Mouse (Mus musculus) heart, postnatal 4 days (tissue): ENCODE measurements around the gene Lrrc46. TPM values are rescaled to one million over a fixed set of nuclear protein-coding genes. Genes with fewer than 3 reads are reported as not detected.

Source experiments
- DNase-seq: peaks from one replicate; pipeline ENCODE4 v3.0.0; 2021
- microRNA-seq, 2 experiments: library from miRNA; unstranded; fragments of <30 nt; microRNA quantifications; one replicate each; pipeline ENCODE4 v1.2.0; 2021 to 2022
- total RNA-seq, 2 experiments: library from RNA; stranded (reverse); gene quantifications; 2 replicates each; pipeline ENCODE4 v1.2.3; 2021

Gene Lrrc46
- total RNA-seq, 2 experiments from 2014 or later = 0.38 TPM; not detected in 1

- no peak for DNase-seq
Measured at GRCm38 (mm10) chr11:97013121-97013670, 28.0 kb downstream of the Lrrc46 start, which contains the start of gene Sp6. TSS of gene Sp6 (plus strand) at chr11:97013394.

- no peak for DNase-seq
Measured at GRCm38 (mm10) chr11:97009198-97009790, 31.9 kb downstream of the Lrrc46 start.

GRCm38 (mm10) chr11:97007093-97007794 lies 34.0 kb downstream of the Lrrc46 start:
- DNase-seq = no peak

GRCm38 (mm10) chr11:97003170-97003569 lies 38.0 kb downstream of the Lrrc46 start:
- no peak for DNase-seq

GRCm38 (mm10) chr11:96997380-96997956 lies 43.7 kb downstream of the Lrrc46 start:
- peak; percentile 54 for DNase-seq

- DNase-seq = no peak
Measured at GRCm38 (mm10) chr11:96996773-96997379, 44.3 kb downstream of the Lrrc46 start.

GRCm38 (mm10) chr11:96995836-96996772 lies 45.1 kb downstream of the Lrrc46 start:
- DNase-seq = no peak

- DNase-seq = no peak
Measured at GRCm38 (mm10) chr11:96995031-96995430, 46.2 kb downstream of the Lrrc46 start.

- no peak for DNase-seq
Measured at GRCm38 (mm10) chr11:96992722-96993311, 48.4 kb downstream of the Lrrc46 start.

GRCm38 (mm10) chr11:96991501-96991900 lies 49.7 kb downstream of the Lrrc46 start:
- DNase-seq = no peak

- no peak for DNase-seq
Measured at GRCm38 (mm10) chr11:96987873-96988655, 53.1 kb downstream of the Lrrc46 start.

- no peak for DNase-seq
Measured at GRCm38 (mm10) chr11:96986463-96986862, 54.7 kb downstream of the Lrrc46 start.

- no peak for DNase-seq
Measured at GRCm38 (mm10) chr11:96984903-96985302, 56.3 kb downstream of the Lrrc46 start.

Small RNAs within 50 kb of the gene (microRNA-seq; reads per million reads assigned to microRNA genes)
- 1.0 to 1.4 reads per million in 2 experiments for gene Mir8103

Other genes starting within 250 kb of the Lrrc46 start
- gene Nfe2l1, start 211.4 kb downstream of the Lrrc46 start, total RNA-seq = 100 to 1,000 TPM; 200 to 203 TPM
- gene Copz2, start 191.5 kb downstream of the Lrrc46 start, total RNA-seq = 10 to 100 TPM; 51.2 to 52.7 TPM
- gene Cdk5rap3, start 124.9 kb downstream of the Lrrc46 start, total RNA-seq = 10 to 100 TPM; 34.6 to 35.6 TPM
- under 1 TPM; 0.32 to 0.36 TPM for gene Prr15l, start 113.3 kb downstream of the Lrrc46 start, total RNA-seq
- gene Pnpo, start 97.4 kb downstream of the Lrrc46 start, total RNA-seq = 10 to 100 TPM; 10.6 to 16.7 TPM
- gene Sp2, start 58.4 kb downstream of the Lrrc46 start, total RNA-seq = 10 to 100 TPM; 18.8 to 19.3 TPM
- not detected for gene Sp6, start 28.0 kb downstream of the Lrrc46 start, total RNA-seq
- gene Scrn2, start 11.5 kb downstream of the Lrrc46 start, total RNA-seq = 10 to 100 TPM; 12.1 to 15.3 TPM
- gene Mrpl10, start 153 bp upstream of the Lrrc46 start, total RNA-seq = 10 to 100 TPM; 80.2 to 81.0 TPM
- gene Osbpl7, start 9.2 kb upstream of the Lrrc46 start, total RNA-seq = 1 to 10 TPM; 5.6 to 7.5 TPM
- not detected for gene Tbx21, start 73.9 kb upstream of the Lrrc46 start, total RNA-seq
- gene Tbkbp1, start 110.1 kb upstream of the Lrrc46 start, total RNA-seq = 10 to 100 TPM; 17.0 to 17.7 TPM
- gene Kpnb1, start 146.5 kb upstream of the Lrrc46 start, total RNA-seq = 100 to 1,000 TPM; 160 to 162 TPM
- gene Npepps, start 239.2 kb upstream of the Lrrc46 start, total RNA-seq = 10 to 100 TPM; 85.9 to 97.2 TPM